Mouse (Mus musculus) midbrain, embryonic 11.5 days (tissue): ENCODE results near the gene Hmcn1. TPM values are rescaled to one million over a fixed set of nuclear protein-coding genes. Genes with fewer than 3 reads are reported as not detected.

ENCODE experiments used
- ATAC-seq: fragments of 200-750 bp; cut with Nextera tagmentation; 2 replicates; pipeline ENCODE4 v1.8.0; 2017; ENCODE audit warnings: moderate TSS enrichment, moderate library complexity; ENCODE audit not compliant: low FRiP score
- DNase-seq: peaks from one replicate; pipeline ENCODE4 v3.0.0; 2015; ENCODE audit warnings: low spot score; ENCODE audit errors: missing footprints
- H3K27ac ChIP-seq: fragments of 300-500 bp; sonication (generic); 2 replicates; pipeline ENCODE4 v1.5.1; 2014; ENCODE audit warnings: low read depth, low read length
- H3K27me3 ChIP-seq: fragments of 300-500 bp; sonication (generic); 2 replicates; pipeline ENCODE4 v1.6.1; 2014; ENCODE audit warnings: mild to moderate bottlenecking, low read length, moderate library complexity, mixed read lengths; ENCODE audit not compliant: control insufficient read depth, insufficient read depth
- H3K36me3 ChIP-seq: fragments of 300-500 bp; sonication (generic); 2 replicates; pipeline ENCODE4 v1.6.1; 2014; ENCODE audit warnings: mild to moderate bottlenecking, low read length, moderate library complexity, mixed read lengths; ENCODE audit not compliant: control insufficient read depth, insufficient read depth
- H3K4me1 ChIP-seq: fragments of 300-500 bp; sonication (generic); 2 replicates; pipeline ENCODE4 v1.6.1; 2014; ENCODE audit warnings: low read length; ENCODE audit not compliant: control insufficient read depth, insufficient read depth
- H3K4me2 ChIP-seq: fragments of 300-500 bp; sonication (generic); 2 replicates; pipeline ENCODE4 v1.6.1; 2014; ENCODE audit warnings: mild to moderate bottlenecking, moderate library complexity
- H3K4me3 ChIP-seq: fragments of 300-500 bp; sonication (generic); 2 replicates; pipeline ENCODE4 v1.5.1; 2014; ENCODE audit warnings: low read depth, low read length
- H3K9ac ChIP-seq: fragments of 300-500 bp; sonication (generic); 2 replicates; pipeline ENCODE4 v1.6.1; 2014; ENCODE audit warnings: low read length
- H3K9me3 ChIP-seq: fragments of 300-500 bp; sonication (generic); 2 replicates; pipeline ENCODE4 v1.6.1; 2016; ENCODE audit warnings: low read length; ENCODE audit not compliant: control insufficient read depth
- WGBS: fragments of 180-500 bp; shearing (Covaris S2); extraction: QIAGEN DNeasy Blood & Tissue Kit; methylation state at CpG from one replicate; pipeline ENCODE4 v1.1.7; 2014; 5-methylcytosine and 5-hydroxymethylcytosine counted together
- polyA plus RNA-seq: library from polyadenylated mRNA; unstranded; fragments of >200 nt; fragmentation: Nextera tagmentation; extraction: Ambion mirVana; gene quantifications from 2 replicates; pipeline ENCODE4 v1.2.1, GENCODE M21; 2014

Gene Hmcn1
- polyA plus RNA-seq, 1 experiment from 2014 or later = 6.0 TPM

DNA sequence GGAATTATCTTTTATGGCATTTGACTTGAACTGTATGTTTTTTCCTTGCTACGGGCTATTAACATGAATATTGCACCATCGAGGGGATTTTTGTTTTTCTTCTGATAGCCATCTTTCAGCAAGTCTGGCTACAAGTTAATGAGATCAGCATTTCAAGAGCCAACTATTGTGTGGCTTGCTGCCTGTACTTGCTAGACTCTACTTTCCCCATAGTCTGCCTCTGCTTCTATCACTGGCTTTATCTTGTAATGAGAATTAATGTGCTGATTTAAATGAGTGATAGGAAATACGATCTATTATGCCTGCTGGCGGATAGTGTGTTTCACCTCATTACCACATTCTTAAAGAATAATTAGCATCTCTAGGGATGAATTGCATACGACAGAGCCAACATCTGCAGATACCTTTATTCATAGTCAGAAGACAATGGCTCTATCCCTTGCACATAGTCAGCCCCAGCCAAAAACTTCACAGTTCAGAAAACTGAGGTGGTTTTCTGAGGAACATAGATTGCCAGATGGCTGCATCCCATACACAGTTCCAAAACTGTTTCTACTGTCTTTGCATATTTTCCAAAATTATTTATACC, 33.7 kb downstream of the Hmcn1 start:
- no peak overlapping the region for H3K4me2 ChIP-seq
- no peak overlapping the region for H3K27ac ChIP-seq
- no peaks in the 10 kb centered on the region for H3K27me3 ChIP-seq
- no peak overlapping the region for H3K4me3 ChIP-seq
- H3K36me3 ChIP-seq = no peaks in the 10 kb centered on the region
- DNase-seq = no peak
- no peaks in the 10 kb centered on the region for H3K9me3 ChIP-seq
- ATAC-seq = no peak
- WGBS = 82% methylated on average over 5 of the region's 5 CpGs
- no peak overlapping the region for H3K9ac ChIP-seq
- no peaks in the 10 kb centered on the region for H3K4me1 ChIP-seq

DNA sequence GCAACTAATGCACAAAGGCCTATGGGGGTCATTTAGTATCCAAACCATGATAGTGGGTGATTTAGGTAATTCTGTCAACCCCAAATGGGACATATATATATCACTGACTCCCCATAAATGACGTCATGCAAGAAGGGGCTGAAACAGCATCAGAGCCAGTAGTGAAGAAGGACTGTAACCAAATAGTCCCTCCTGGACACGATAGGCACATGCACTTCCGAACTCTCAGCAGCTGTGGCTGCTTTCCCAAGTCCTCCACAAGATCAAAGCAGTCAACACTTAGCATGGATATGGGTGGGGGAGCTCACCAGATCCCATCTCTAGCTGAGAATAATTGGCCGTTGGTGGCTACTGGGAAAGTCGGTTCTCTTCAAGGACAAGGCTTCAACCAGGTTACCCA, 42.2 kb downstream of the Hmcn1 start:
- 88% methylated on average over 5 of the region's 5 CpGs for WGBS
- Histone ChIP-seq H3K9ac (no peak overlapping the region), H3K4me2 (no peak overlapping the region), H3K27me3 (no peaks in the 10 kb centered on the region), H3K4me3 (no peak overlapping the region), H3K36me3 (no peaks in the 10 kb centered on the region), H3K4me1 (no peaks in the 10 kb centered on the region), H3K9me3 (no peaks in the 10 kb centered on the region), H3K27ac (no peak overlapping the region)
- no peak for ATAC-seq
- DNase-seq = no peak

- no peak for DNase-seq
- 24% methylated on average over 3 of the region's 3 CpGs for WGBS
Observed at GRCm38 (mm10) chr1:150950046-150950445, 43.2 kb downstream of the Hmcn1 start.

GRCm38 (mm10) chr1:150948911-150949310, 44.3 kb downstream of the Hmcn1 start:
- whole genome bisulfite sequencing = 62% methylated on average over 2 of the region's 2 CpGs
- Histone ChIP-seq H3K36me3 (no peaks in the 10 kb centered on the region), H3K9me3 (no peaks in the 10 kb centered on the region), H3K27ac (no peak overlapping the region), H3K4me1 (no peaks in the 10 kb centered on the region), H3K4me2 (no peak overlapping the region), H3K9ac (no peak overlapping the region), H3K4me3 (no peak overlapping the region), H3K27me3 (no peaks in the 10 kb centered on the region)
- ATAC-seq (no peak; the same call in 1 of the 2 replicates), DNase-seq (peak; percentile 0)

More at GRCm38 (mm10) chr1:150950046-150950445, 43.2 kb downstream of the Hmcn1 start:
- Histone ChIP-seq H3K4me1 (no peaks in the 10 kb centered on the region), H3K27ac (no peak overlapping the region), H3K9ac (no peak overlapping the region), H3K27me3 (no peaks in the 10 kb centered on the region), H3K4me2 (no peak overlapping the region), H3K4me3 (no peak overlapping the region), H3K36me3 (no peaks in the 10 kb centered on the region), H3K9me3 (no peaks in the 10 kb centered on the region)
- ATAC-seq = peak; percentile 72

GRCm38 (mm10) chr1:150943601-150944000, 49.6 kb downstream of the Hmcn1 start:
- ATAC-seq = no peak
- Histone ChIP-seq H3K4me2 (no peak overlapping the region), H3K4me3 (no peak overlapping the region), H3K9me3 (no peaks in the 10 kb centered on the region), H3K27me3 (no peaks in the 10 kb centered on the region), H3K9ac (no peak overlapping the region), H3K36me3 (no peaks in the 10 kb centered on the region), H3K4me1 (no peaks in the 10 kb centered on the region), H3K27ac (no peak overlapping the region)
- WGBS = 51% methylated on average over 2 of the region's 2 CpGs
- peak; percentile 80 for DNase-seq

GRCm38 (mm10) chr1:150942143-150942542, 51.1 kb downstream of the Hmcn1 start:
- 72% methylated on average over 2 of the region's 2 CpGs for WGBS

DNA sequence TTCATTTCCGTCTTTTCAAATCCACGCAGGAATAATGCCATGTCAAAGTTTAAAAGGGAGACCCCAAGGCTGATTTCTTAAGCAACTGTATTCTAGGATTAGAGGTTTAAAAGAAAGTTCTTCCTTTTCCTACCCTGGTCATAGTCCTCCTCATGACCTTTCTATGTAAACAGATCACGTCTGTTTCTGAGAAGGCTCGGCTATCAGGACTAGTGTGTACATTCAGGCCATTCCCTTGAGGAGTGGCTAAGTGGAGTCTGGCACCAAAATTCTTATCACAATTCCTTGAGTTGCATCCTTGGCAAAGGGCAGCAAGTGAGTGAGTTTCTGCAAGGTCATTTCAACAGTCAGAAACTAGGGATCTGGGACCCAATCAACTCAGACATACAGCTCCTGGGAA, 56.4 kb downstream of the Hmcn1 start:
- ATAC-seq (no peak), DNase-seq (peak; percentile 21)
- Histone ChIP-seq H3K9me3 (no peaks in the 10 kb centered on the region), H3K4me2 (no peak overlapping the region), H3K9ac (no peak overlapping the region), H3K4me1 (no peaks in the 10 kb centered on the region), H3K4me3 (no peak overlapping the region), H3K27ac (no peak overlapping the region), H3K27me3 (no peaks in the 10 kb centered on the region), H3K36me3 (no peaks in the 10 kb centered on the region)
- 80% methylated on average over 4 of the region's 4 CpGs for WGBS

More at GRCm38 (mm10) chr1:150942143-150942542, 51.1 kb downstream of the Hmcn1 start:
- Histone ChIP-seq H3K9ac (no peak overlapping the region), H3K4me2 (no peak overlapping the region), H3K4me1 (no peaks in the 10 kb centered on the region), H3K9me3 (no peaks in the 10 kb centered on the region), H3K4me3 (no peak overlapping the region), H3K27ac (no peak overlapping the region), H3K27me3 (no peaks in the 10 kb centered on the region), H3K36me3 (no peaks in the 10 kb centered on the region)
- ATAC-seq = no peak
- DNase-seq = peak; percentile 10

DNA sequence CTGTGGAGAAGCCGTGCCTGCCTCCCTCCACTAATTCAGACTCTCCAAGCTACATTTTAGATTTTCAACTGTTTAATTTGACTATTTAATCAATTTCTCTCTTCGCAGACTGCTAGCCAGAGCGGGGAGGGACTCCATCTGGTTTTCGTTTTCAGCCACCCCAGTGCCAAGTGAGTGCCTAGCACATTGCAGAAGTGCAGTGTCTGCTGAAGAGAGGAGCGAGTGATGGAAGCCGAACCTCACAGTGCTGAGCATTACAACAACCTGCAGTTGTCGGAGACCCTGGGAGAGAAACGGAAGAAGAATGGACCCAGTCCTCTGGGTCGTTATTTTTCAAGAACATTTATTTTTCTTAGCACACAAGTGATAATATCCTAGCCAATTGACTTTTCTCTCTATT, 59.6 kb downstream of the Hmcn1 start:
- Histone ChIP-seq H3K9ac (no peak overlapping the region), H3K27me3 (no peaks in the 10 kb centered on the region), H3K9me3 (no peaks in the 10 kb centered on the region), H3K4me3 (no peak overlapping the region), H3K27ac (no peak overlapping the region), H3K4me2 (no peak overlapping the region), H3K4me1 (no peaks in the 10 kb centered on the region), H3K36me3 (no peaks in the 10 kb centered on the region)
- ATAC-seq = no peak
- no peak for DNase-seq
- WGBS = 66% methylated on average over 9 of the region's 9 CpGs

DNA sequence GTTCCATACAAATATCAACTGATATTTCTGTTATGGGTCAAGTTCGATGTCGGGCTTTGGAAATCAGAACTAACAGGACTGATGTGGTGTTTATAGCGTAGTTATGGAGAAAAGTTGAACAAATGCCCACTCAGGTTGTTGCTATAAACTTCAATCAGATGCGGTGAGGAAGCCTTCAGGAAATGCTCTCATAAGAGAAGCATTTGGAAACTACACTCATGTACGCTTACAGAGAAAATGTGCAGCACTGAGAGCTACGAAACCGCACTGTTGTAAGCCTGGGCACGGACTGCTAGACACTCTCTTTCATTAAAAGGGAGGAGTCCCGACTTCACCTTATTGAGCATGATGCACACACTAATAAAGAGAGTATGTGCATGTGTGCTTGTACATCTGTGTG, 72.4 kb downstream of the Hmcn1 start:
- H3K27me3 ChIP-seq = no peaks in the 10 kb centered on the region
- DNase-seq = peak; percentile 62
- no peak overlapping the region for H3K27ac ChIP-seq
- H3K4me3 ChIP-seq = no peak overlapping the region
- no peak for ATAC-seq
- H3K36me3 ChIP-seq = no peaks in the 10 kb centered on the region
- no peaks in the 10 kb centered on the region for H3K4me1 ChIP-seq
- H3K4me2 ChIP-seq = no peak overlapping the region
- H3K9ac ChIP-seq = no peak overlapping the region
- H3K9me3 ChIP-seq = no peaks in the 10 kb centered on the region
- 85% methylated on average over 9 of the region's 9 CpGs for WGBS
